Mouse (Mus musculus): Measurements from ENCODE around the gene Lonrf2.

- TF ChIP-seq CTCF (IDR thresholded peaks at IDR 0.05; ENCODE audit: control insufficient read depth, insufficient read depth, insufficient replicate concordance, low read depth, low read length) (no peak), POLR2A (IDR thresholded peaks at IDR 0.05; ENCODE audit: control insufficient read depth, low read depth, low read length) (no peak)
These were observed 47.3 kb upstream of the Lonrf2 start for GRCm38 (mm10) chr1:38883766-38884165.

Measured in testis, adult 2 months (tissue).